Mouse (Mus musculus): ENCODE data around the gene Tmem59l. TPM values are rescaled to one million over a fixed set of nuclear protein-coding genes. Genes with fewer than 3 reads are reported as not detected.

The Tmem59l gene
- polyA plus RNA-seq, 1 experiment from 2014 or later: 6.5 TPM

- peaks cover 29% of the 10 kb centered on the region for H3K4me1 ChIP-seq (ENCODE audit: insufficient read depth, low read length)
- H3K27ac ChIP-seq (ENCODE audit: low read length): peak within 1 kb of the TSS; percentile 99
- H3K27me3 ChIP-seq (ENCODE audit: insufficient read depth, low read length): no peaks in the 10 kb centered on the region
- peak; percentile 81 for ATAC-seq (ENCODE audit: low FRiP score, low TSS enrichment)
- H3K4me2 ChIP-seq (replicated peaks; ENCODE audit: low read depth, low read length): peak within 1 kb of the TSS; percentile 97
- H3K9me3 ChIP-seq (ENCODE audit: low read length): no peaks in the 10 kb centered on the region
- H3K4me3 ChIP-seq (ENCODE audit: low read length): peak within 1 kb of the TSS; percentile 99
- H3K36me3 ChIP-seq (ENCODE audit: insufficient read depth, low read length): peaks cover 26% of the 10 kb centered on the region
- under 1% methylated on average over 74 of the region's 74 CpGs for WGBS
- peak within 1 kb of the TSS; percentile 99 for H3K9ac ChIP-seq (replicated peaks; ENCODE audit: low read length)
Measured at GRCm38 (mm10) chr8:70510228-70510915, 23.2 kb upstream of the Tmem59l start, which contains the start of gene Uba52. Gene Uba52 (minus strand): TSS chr8:70510801.

DNA sequence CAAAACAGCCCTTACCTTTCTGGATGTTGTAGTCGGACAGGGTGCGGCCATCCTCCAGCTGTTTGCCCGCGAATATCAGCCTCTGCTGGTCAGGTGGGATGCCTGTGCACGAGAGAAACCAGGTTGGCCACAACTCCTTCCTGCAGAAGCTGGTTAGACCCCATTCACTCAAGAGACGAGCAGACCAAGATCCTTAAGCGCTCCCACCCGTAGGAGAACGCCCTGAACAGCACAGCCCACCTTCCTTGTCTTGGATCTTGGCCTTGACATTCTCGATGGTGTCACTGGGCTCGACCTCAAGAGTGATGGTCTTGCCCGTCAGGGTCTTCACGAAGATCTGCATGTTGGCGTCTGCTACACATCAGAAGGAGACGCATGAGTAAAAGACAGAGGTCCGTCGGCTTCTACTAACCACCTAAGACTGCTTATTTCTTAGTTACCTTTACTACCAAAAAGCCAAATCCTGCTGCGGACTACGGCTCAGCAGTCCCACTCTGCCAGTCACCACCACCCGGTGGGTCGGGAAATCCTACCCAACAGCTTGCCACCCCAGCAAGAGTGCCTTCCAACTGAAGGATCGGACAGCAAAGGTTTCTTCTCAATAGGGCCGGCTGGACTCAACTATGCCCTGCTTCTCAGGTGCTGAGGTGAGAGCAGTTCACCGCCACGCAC, 22.3 kb upstream of the Tmem59l start:
- Histone ChIP-seq H3K4me3 (ENCODE audit: low read length) (peak overlapping the region; percentile 99), H3K27me3 (ENCODE audit: insufficient read depth, low read length) (no peaks in the 10 kb centered on the region), H3K4me1 (ENCODE audit: insufficient read depth, low read length) (peaks cover 38% of the 10 kb centered on the region), H3K9me3 (ENCODE audit: low read length) (no peaks in the 10 kb centered on the region), H3K27ac (ENCODE audit: low read length) (peak overlapping the region; percentile 99), H3K4me2 (replicated peaks; ENCODE audit: low read depth, low read length) (peak overlapping the region; percentile 97), H3K9ac (replicated peaks; ENCODE audit: low read length) (peak overlapping the region; percentile 99), H3K36me3 (ENCODE audit: insufficient read depth, low read length) (peaks cover 23% of the 10 kb centered on the region)
- no peak for ATAC-seq (ENCODE audit: low FRiP score, low TSS enrichment)
- WGBS: 10% methylated on average over 25 of the region's 25 CpGs

DNA sequence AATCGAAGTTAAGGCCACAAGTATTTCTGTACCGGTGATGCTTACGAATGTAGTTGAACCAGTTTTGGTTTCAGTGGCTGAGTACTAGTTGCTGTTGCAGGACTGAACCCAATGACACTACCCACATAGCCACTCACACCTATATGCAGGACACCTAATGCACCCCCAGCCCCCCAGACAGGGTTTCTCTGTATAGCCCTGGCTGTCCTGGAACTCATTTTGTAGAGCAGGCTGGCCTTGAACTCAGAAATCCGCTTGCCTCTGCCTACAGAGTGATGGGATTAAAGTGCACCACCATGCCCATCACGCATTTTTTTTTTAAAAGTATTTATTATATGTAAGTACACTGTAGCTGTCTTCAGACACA, 19.9 kb upstream of the Tmem59l start:
- ATAC-seq (ENCODE audit: low FRiP score, low TSS enrichment): no peak
- 63% methylated on average over 5 of the region's 5 CpGs for WGBS
- Histone ChIP-seq H3K4me2 (replicated peaks; ENCODE audit: low read depth, low read length) (0 out of 2 replicates have a peak overlapping the region, but pooled peaks have one; percentile 81), H3K27ac (ENCODE audit: low read length) (peak overlapping the region; percentile 93), H3K36me3 (ENCODE audit: insufficient read depth, low read length) (peaks cover 15% of the 10 kb centered on the region), H3K4me1 (ENCODE audit: insufficient read depth, low read length) (peaks cover 53% of the 10 kb centered on the region), H3K4me3 (ENCODE audit: low read length) (peak overlapping the region; percentile 77), H3K27me3 (ENCODE audit: insufficient read depth, low read length) (peaks cover 22% of the 10 kb centered on the region), H3K9ac (replicated peaks; ENCODE audit: low read length) (peak overlapping the region; percentile 94; the same call in 1 of the 2 replicates), H3K9me3 (ENCODE audit: low read length) (no peaks in the 10 kb centered on the region)

GRCm38 (mm10) chr8:70506328-70507026, 19.3 kb upstream of the Tmem59l start, which contains the start of gene Rex1bd:
Gene Rex1bd (minus strand): TSS chr8:70506752.
- H3K9me3 ChIP-seq (ENCODE audit: low read length): no peaks in the 10 kb centered on the region
- peak within 1 kb of the TSS; percentile 93 for H3K27ac ChIP-seq (ENCODE audit: low read length)
- WGBS: 3% methylated on average over 39 of the region's 40 CpGs
- H3K27me3 ChIP-seq (ENCODE audit: insufficient read depth, low read length): peaks cover 27% of the 10 kb centered on the region
- H3K9ac ChIP-seq (replicated peaks; ENCODE audit: low read length): peak within 1 kb of the TSS; percentile 94
- peaks cover 52% of the 10 kb centered on the region for H3K4me1 ChIP-seq (ENCODE audit: insufficient read depth, low read length)
- H3K4me2 ChIP-seq (replicated peaks; ENCODE audit: low read depth, low read length): peak within 1 kb of the TSS; percentile 81
- peak; percentile 90 for ATAC-seq (ENCODE audit: low FRiP score, low TSS enrichment)
- H3K36me3 ChIP-seq (ENCODE audit: insufficient read depth, low read length): peaks cover 15% of the 10 kb centered on the region
- peak within 1 kb of the TSS; percentile 77 for H3K4me3 ChIP-seq (ENCODE audit: low read length)

DNA sequence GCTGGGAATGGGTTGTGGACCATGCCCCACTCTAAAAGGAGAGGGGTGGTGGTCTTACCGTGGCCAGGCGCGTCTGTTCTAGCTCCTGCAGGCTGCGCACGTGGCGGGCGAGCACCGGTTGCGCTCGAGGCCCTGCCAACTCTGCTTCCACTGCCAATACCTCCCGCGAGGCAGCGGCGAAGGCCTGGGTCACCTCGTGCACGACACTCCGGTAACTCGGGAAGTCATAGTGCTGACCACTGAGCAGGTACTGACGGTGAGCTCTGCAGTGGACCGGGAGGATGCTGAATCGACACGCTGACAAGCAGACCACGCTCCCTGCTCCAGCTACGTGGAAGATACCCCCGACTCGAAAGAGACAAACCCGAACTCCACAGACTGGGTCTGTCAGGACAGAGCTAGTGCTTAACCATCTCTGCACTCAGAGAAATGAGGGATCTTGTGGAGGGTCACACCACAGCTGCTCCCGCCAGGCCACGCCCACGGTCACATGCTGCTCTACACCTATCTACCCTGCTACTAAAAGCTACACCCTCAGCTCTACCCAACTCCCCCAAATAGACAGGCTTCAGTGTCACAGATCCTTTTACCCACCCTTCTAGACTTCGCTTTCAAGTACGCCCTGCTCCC, 18.7 kb upstream of the Tmem59l start:
- ATAC-seq (ENCODE audit: low FRiP score, low TSS enrichment): peak; percentile 17
- H3K4me1 ChIP-seq (ENCODE audit: insufficient read depth, low read length): peaks cover 54% of the 10 kb centered on the region

GRCm38 (mm10) chr8:70504851-70505250, 17.7 kb upstream of the Tmem59l start:
- Histone ChIP-seq H3K4me3 (ENCODE audit: low read length) (no peak overlapping the region), H3K4me2 (replicated peaks; ENCODE audit: low read depth, low read length) (no peak overlapping the region), H3K9ac (replicated peaks; ENCODE audit: low read length) (no peak overlapping the region), H3K27ac (ENCODE audit: low read length) (no peak overlapping the region), H3K27me3 (ENCODE audit: insufficient read depth, low read length) (peaks cover 44% of the 10 kb centered on the region), H3K9me3 (ENCODE audit: low read length) (no peaks in the 10 kb centered on the region), H3K36me3 (ENCODE audit: insufficient read depth, low read length) (peaks cover 15% of the 10 kb centered on the region), H3K4me1 (ENCODE audit: insufficient read depth, low read length) (peaks cover 55% of the 10 kb centered on the region)
- ATAC-seq (ENCODE audit: low FRiP score, low TSS enrichment): no peak
- 72% methylated on average over 3 of the region's 3 CpGs for WGBS

More for the DNA sequence above, 18.7 kb upstream of the Tmem59l start:
- H3K27ac ChIP-seq (ENCODE audit: low read length): peak overlapping the region; percentile 93; the same call in 1 of the 2 replicates
- H3K36me3 ChIP-seq (ENCODE audit: insufficient read depth, low read length): peaks cover 15% of the 10 kb centered on the region
- no peaks in the 10 kb centered on the region for H3K9me3 ChIP-seq (ENCODE audit: low read length)
- H3K27me3 ChIP-seq (ENCODE audit: insufficient read depth, low read length): peaks cover 34% of the 10 kb centered on the region
- WGBS: 37% methylated on average over 32 of the region's 32 CpGs
- peak overlapping the region; percentile 77 for H3K4me3 ChIP-seq (ENCODE audit: low read length)
- H3K9ac ChIP-seq (replicated peaks; ENCODE audit: low read length): peak overlapping the region; percentile 94
- peak overlapping the region; percentile 81 for H3K4me2 ChIP-seq (replicated peaks; ENCODE audit: low read depth, low read length)

DNA sequence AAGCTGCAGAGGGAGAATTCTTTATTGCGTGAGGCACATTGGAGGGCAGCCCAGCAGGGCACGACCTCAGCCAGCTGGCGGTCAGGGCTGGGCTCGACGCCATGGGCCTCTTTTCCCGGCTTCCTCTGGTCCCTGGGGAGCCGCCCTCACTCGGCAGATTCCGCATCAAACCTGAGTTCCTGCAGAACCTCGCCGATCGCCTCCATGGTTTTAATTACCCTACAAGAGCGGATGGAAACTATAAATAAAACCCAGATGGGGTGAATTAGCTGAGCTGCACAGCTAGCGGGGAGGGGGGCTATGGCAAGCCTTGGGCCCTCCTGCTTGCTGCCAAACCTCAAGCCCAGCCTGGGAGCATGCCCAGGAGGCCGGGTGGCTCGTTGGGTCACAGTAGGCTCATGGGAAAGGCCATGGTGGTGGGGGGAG, 17.1 kb upstream of the Tmem59l start:
- Histone ChIP-seq H3K27ac (ENCODE audit: low read length) (no peak overlapping the region), H3K4me1 (ENCODE audit: insufficient read depth, low read length) (peaks cover 53% of the 10 kb centered on the region), H3K9me3 (ENCODE audit: low read length) (no peaks in the 10 kb centered on the region), H3K4me2 (replicated peaks; ENCODE audit: low read depth, low read length) (no peak overlapping the region), H3K9ac (replicated peaks; ENCODE audit: low read length) (no peak overlapping the region), H3K27me3 (ENCODE audit: insufficient read depth, low read length) (peaks cover 49% of the 10 kb centered on the region), H3K36me3 (ENCODE audit: insufficient read depth, low read length) (peaks cover 15% of the 10 kb centered on the region), H3K4me3 (ENCODE audit: low read length) (no peak overlapping the region)
- WGBS: 38% methylated on average over 16 of the region's 16 CpGs
- ATAC-seq (ENCODE audit: low FRiP score, low TSS enrichment): no peak

DNA sequence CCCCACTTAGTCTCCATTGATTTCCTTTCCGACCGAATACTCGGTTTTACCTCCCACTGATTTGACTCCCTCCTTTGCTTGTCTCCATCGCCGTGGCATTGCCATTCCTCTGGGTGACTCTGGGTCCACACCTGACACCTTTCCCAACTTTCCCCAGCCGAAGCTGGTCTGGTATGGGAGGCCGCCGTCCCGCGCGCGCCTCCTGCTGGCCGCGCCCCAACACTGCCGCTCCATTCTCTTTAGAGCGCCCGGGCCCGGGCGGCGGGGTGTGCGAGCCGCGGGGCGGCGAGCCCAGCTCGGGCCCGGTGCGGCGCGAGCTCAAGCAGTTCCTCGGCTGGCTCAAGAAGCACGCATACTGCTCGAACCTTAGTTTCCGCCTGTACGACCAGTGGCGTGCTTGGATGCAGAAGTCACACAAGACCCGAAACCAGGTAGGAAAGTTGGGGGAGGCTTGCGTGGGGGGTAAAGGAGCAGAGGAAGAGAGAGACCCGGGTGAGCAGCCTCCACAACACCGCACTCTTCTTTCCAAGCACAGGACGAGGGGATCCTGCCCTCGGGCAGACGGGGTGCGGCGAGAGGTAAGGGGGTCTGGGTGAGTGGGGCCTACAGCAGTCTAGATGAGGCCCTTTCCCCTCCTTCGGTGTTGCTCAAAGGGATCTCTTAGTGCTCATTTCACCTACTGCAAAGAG, 16.0 kb upstream of the Tmem59l start:
- Histone ChIP-seq H3K9me3 (ENCODE audit: low read length) (no peaks in the 10 kb centered on the region), H3K27ac (ENCODE audit: low read length) (no peak overlapping the region), H3K36me3 (ENCODE audit: insufficient read depth, low read length) (peaks cover 8% of the 10 kb centered on the region), H3K4me1 (ENCODE audit: insufficient read depth, low read length) (peaks cover 44% of the 10 kb centered on the region), H3K4me3 (ENCODE audit: low read length) (no peak overlapping the region), H3K4me2 (replicated peaks; ENCODE audit: low read depth, low read length) (peak overlapping the region; percentile 10; the same call in 1 of the 2 replicates), H3K9ac (replicated peaks; ENCODE audit: low read length) (0 out of 2 replicates have a peak overlapping the region, but pooled peaks have one; percentile 45), H3K27me3 (ENCODE audit: insufficient read depth, low read length) (peaks cover 60% of the 10 kb centered on the region)
- no peak; the same call in 1 of the 2 replicates for ATAC-seq (ENCODE audit: low FRiP score, low TSS enrichment)
- 12% methylated on average over 46 of the region's 46 CpGs for WGBS

GRCm38 (mm10) chr8:70502540-70502939, 15.4 kb upstream of the Tmem59l start:
- no peak for ATAC-seq (ENCODE audit: low FRiP score, low TSS enrichment)
- Histone ChIP-seq H3K27me3 (ENCODE audit: insufficient read depth, low read length) (peaks cover 67% of the 10 kb centered on the region), H3K4me1 (ENCODE audit: insufficient read depth, low read length) (peaks cover 44% of the 10 kb centered on the region), H3K27ac (ENCODE audit: low read length) (no peak overlapping the region), H3K9ac (replicated peaks; ENCODE audit: low read length) (no peak overlapping the region), H3K36me3 (ENCODE audit: insufficient read depth, low read length) (peaks cover 3% of the 10 kb centered on the region), H3K4me2 (replicated peaks; ENCODE audit: low read depth, low read length) (no peak overlapping the region), H3K4me3 (ENCODE audit: low read length) (no peak overlapping the region), H3K9me3 (ENCODE audit: low read length) (no peaks in the 10 kb centered on the region)
- WGBS: 32% methylated on average over 12 of the region's 12 CpGs

All from kidney, embryonic 16.5 days (tissue).